Mouse (Mus musculus): Measurements from ENCODE around the gene Ppp1r21. TPM values are rescaled to one million over a fixed set of nuclear protein-coding genes. Genes with fewer than 3 reads are reported as not detected.

The Ppp1r21 gene
- polyA plus RNA-seq, 1 experiment from 2014 or later: 10.4 TPM

DNA sequence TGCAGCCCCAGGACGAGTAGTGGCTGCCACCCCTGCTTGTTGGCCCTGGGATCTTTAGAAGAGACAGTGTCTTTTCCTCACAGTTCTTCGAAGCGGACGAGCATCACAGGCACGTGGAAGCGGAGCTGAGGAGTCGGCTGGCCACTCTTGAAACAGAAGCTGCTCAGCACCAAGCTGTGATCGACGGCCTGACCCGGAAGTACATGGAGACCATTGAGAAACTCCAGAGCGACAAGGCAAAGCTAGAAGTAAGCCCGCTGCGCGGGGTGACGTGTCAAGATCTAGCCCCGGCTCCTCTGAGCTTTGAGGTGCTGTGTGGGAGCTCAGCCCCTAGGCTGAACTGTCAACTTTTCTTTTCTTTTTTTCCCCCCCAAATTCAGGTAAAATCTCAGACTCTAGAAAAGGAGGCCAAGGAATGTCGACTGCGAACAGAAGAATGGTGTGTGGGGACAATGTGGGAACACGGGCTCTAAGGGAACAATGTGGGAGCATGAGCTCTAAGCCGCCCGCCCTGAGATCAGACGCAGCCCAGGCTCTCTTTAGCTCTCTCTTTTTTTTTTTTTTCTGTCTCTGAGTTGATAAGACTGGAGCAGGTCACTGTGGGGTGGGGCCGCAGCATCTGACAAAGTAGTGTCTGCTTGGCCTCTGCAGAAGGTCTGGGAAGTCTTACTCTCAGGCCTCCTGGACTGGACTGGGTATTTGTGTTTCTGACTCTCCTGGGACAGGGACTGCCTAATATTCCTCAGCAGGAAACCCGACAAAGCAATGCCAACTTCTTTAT is 19.7 kb downstream of the Ppp1r21 start:
- no peaks in the 10 kb centered on the region for H3K9me3 ChIP-seq (ENCODE audit: control insufficient read depth, low read length)
- H3K27ac ChIP-seq (replicated peaks): no peak overlapping the region
- H3K4me3 ChIP-seq (ENCODE audit: low read depth, low read length): no peak overlapping the region
- H3K27me3 ChIP-seq (ENCODE audit: control insufficient read depth, insufficient read depth, low read length): no peaks in the 10 kb centered on the region
- no peak overlapping the region for H3K9ac ChIP-seq (ENCODE audit: low read length)
- H3K4me1 ChIP-seq (replicated peaks; ENCODE audit: control insufficient read depth, insufficient read depth): no peaks in the 10 kb centered on the region
- DNase-seq (ENCODE audit: low spot score) (no peak), ATAC-seq (ENCODE audit: low FRiP score, low TSS enrichment) (no peak)
- TF ChIP-seq EP300 (optimal IDR thresholded peaks at IDR 0.05) (no peak), CTCF (IDR thresholded peaks at IDR 0.05; ENCODE audit: low read depth) (no peak)
- no peak overlapping the region for H3K4me2 ChIP-seq (replicated peaks; ENCODE audit: low read depth)
- WGBS: 84% methylated on average over 24 of the region's 24 CpGs
- peaks cover 7% of the 10 kb centered on the region; the same call in 1 of the 2 replicates for H3K36me3 ChIP-seq (ENCODE audit: control insufficient read depth, insufficient read depth, low read length)

DNA sequence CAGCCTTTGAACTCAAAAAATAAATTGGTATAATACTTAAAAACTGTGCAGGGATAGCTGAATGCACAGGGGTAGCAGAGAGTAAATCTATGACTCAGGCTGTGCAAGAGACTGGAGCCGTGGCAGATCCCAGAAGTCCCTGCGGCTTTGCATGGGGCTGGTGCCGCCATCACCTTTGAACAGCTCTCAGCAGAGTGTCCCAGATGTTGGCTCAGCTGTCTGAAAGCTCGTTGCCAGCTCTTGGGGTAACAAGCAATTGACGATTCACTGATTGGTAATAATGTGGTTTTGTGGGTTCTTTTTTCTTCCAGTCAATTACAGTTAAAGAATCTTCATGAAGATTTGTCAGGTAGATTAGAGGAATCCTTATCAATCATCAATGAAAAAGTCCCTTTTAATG is 20.4 kb downstream of the Ppp1r21 start:
- TF ChIP-seq CTCF (IDR thresholded peaks at IDR 0.05; ENCODE audit: low read depth) (no peak), EP300 (optimal IDR thresholded peaks at IDR 0.05) (no peak)
- Histone ChIP-seq H3K4me3 (ENCODE audit: low read depth, low read length) (no peak overlapping the region), H3K4me1 (replicated peaks; ENCODE audit: control insufficient read depth, insufficient read depth) (no peaks in the 10 kb centered on the region), H3K4me2 (replicated peaks; ENCODE audit: low read depth) (no peak overlapping the region), H3K9ac (ENCODE audit: low read length) (no peak overlapping the region), H3K27ac (replicated peaks) (no peak overlapping the region), H3K36me3 (ENCODE audit: control insufficient read depth, insufficient read depth, low read length) (peaks cover 7% of the 10 kb centered on the region; the same call in 1 of the 2 replicates), H3K9me3 (ENCODE audit: control insufficient read depth, low read length) (no peaks in the 10 kb centered on the region), H3K27me3 (ENCODE audit: control insufficient read depth, insufficient read depth, low read length) (no peaks in the 10 kb centered on the region)
- 82% methylated on average over 5 of the region's 5 CpGs for WGBS
- ATAC-seq (ENCODE audit: low FRiP score, low TSS enrichment) (no peak), DNase-seq (ENCODE audit: low spot score) (no peak)

DNA sequence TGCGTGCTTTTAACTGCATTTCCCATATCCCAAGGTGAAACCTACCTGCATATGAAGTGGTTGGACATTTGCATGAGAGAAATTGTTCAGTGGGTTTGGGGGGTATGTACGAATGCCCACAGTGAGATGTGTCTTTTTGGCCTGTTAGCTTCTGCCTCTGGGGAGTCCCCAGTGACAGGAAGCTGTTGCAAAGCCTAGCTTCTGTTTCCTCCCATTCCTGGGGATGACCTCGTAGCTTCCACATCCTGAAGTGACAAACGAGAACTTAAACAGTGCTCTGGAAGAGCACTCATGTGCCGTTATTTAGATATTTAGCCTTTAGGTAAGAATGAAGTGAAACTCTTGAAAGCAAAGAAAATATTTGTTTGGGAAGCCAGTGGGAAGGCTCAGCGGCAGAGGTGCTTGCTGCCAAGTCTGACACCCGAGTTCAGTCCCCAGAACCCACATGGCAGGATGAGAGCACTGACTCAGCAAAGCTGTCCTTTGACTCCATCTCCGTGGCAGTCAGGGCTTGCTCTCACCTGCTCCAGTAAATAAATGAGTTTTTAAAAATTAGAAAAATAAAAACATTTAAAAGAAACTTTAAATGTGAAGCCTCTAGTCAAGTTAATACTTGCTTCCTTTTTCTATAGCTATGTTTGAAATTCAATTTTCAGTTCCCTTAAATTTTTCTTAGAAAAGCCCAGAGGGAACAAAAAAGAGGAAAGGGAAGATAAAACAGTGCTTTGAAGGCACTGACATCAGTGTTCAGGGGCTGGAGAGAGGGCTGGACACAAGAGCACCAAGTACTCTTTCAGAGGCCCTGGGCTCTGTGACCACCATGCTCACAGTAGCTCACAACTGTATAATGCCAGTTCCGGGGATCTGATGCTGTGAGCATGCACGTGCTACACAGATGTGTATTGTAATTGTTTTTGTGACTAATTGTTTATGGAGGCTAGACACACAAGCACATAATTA is 21.3 kb downstream of the Ppp1r21 start:
- Histone ChIP-seq H3K4me2 (replicated peaks; ENCODE audit: low read depth) (no peak overlapping the region), H3K4me3 (ENCODE audit: low read depth, low read length) (no peak overlapping the region), H3K36me3 (ENCODE audit: control insufficient read depth, insufficient read depth, low read length) (peaks cover 12% of the 10 kb centered on the region; the same call in 1 of the 2 replicates), H3K27ac (replicated peaks) (no peak overlapping the region), H3K27me3 (ENCODE audit: control insufficient read depth, insufficient read depth, low read length) (no peaks in the 10 kb centered on the region), H3K9me3 (ENCODE audit: control insufficient read depth, low read length) (no peaks in the 10 kb centered on the region), H3K4me1 (replicated peaks; ENCODE audit: control insufficient read depth, insufficient read depth) (no peaks in the 10 kb centered on the region), H3K9ac (ENCODE audit: low read length) (no peak overlapping the region)
- DNase-seq (ENCODE audit: low spot score): no peak
- no peak for ATAC-seq (ENCODE audit: low FRiP score, low TSS enrichment)
- TF ChIP-seq CTCF (IDR thresholded peaks at IDR 0.05; ENCODE audit: low read depth): no peak
- TF ChIP-seq EP300 (optimal IDR thresholded peaks at IDR 0.05): no peak
- WGBS: 50% methylated on average over 10 of the region's 10 CpGs

DNA sequence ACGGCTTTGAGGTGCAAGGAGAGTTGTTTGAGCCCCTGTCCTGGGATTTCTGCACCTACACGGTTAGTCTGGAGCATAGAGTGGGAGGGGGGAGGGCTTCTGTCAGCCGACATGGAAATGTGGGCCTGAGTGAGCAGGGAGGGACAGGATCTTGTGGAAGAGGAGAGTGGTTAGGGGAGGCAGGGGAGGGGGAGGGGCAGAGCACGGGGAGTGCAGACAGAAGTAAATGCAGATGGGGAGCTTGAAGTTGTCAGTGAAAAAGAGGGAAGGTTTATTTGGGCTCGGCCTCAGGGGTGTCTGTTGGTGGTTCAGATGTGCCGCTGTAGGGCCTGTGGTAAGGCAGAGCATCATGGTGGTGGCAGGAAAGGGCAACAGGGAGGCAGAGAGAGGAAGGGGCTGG is 22.6 kb downstream of the Ppp1r21 start:
- Histone ChIP-seq H3K4me2 (replicated peaks; ENCODE audit: low read depth) (no peak overlapping the region), H3K36me3 (ENCODE audit: control insufficient read depth, insufficient read depth, low read length) (peaks cover 11% of the 10 kb centered on the region; the same call in 1 of the 2 replicates), H3K9ac (ENCODE audit: low read length) (no peak overlapping the region), H3K27me3 (ENCODE audit: control insufficient read depth, insufficient read depth, low read length) (no peaks in the 10 kb centered on the region), H3K4me1 (replicated peaks; ENCODE audit: control insufficient read depth, insufficient read depth) (no peaks in the 10 kb centered on the region), H3K9me3 (ENCODE audit: control insufficient read depth, low read length) (no peaks in the 10 kb centered on the region), H3K4me3 (ENCODE audit: low read depth, low read length) (no peak overlapping the region), H3K27ac (replicated peaks) (no peak overlapping the region)
- DNase-seq (ENCODE audit: low spot score) (no peak), ATAC-seq (ENCODE audit: low FRiP score, low TSS enrichment) (no peak)
- 42% methylated on average over 6 of the region's 6 CpGs for WGBS
- no peak for TF ChIP-seq EP300 (optimal IDR thresholded peaks at IDR 0.05)

DNA sequence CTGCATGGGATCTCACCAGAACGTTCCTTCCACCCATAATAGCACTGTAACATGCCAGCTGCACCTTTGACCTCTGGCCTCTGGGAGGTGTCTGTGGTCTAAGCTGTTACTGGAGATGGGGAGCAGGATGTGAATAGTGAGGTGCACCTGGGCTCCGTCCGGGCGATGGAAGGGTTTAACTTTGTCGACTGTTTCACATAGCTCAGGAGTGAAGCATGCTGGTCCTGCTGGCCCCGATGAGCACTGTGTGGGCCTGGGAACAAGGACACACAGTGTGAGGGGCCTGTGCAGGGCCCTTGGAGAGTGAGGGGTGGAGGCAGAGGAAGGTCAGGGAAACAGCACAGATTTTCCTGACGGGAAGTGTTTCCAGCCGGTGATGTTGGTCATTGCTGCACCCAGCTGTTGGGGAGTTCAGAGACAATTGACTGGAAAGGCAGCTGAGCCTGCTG is 23.1 kb downstream of the Ppp1r21 start:
- DNase-seq (ENCODE audit: low spot score): no peak
- Histone ChIP-seq H3K27ac (replicated peaks) (no peak overlapping the region), H3K4me1 (replicated peaks; ENCODE audit: control insufficient read depth, insufficient read depth) (no peaks in the 10 kb centered on the region), H3K9me3 (ENCODE audit: control insufficient read depth, low read length) (no peaks in the 10 kb centered on the region), H3K4me3 (ENCODE audit: low read depth, low read length) (no peak overlapping the region), H3K36me3 (ENCODE audit: control insufficient read depth, insufficient read depth, low read length) (peaks cover 10% of the 10 kb centered on the region; the same call in 1 of the 2 replicates), H3K4me2 (replicated peaks; ENCODE audit: low read depth) (no peak overlapping the region), H3K27me3 (ENCODE audit: control insufficient read depth, insufficient read depth, low read length) (no peaks in the 10 kb centered on the region), H3K9ac (ENCODE audit: low read length) (no peak overlapping the region)
- TF ChIP-seq EP300 (optimal IDR thresholded peaks at IDR 0.05) (no peak), CTCF (IDR thresholded peaks at IDR 0.05; ENCODE audit: low read depth) (no peak)
- no peak for ATAC-seq (ENCODE audit: low FRiP score, low TSS enrichment)
- 43% methylated on average over 8 of the region's 8 CpGs for WGBS
